Mouse (Mus musculus) spleen, postnatal 36 days (tissue): ENCODE results near the gene Zcchc13.
"Not testable (repeated sequence)": the region's sequence is repeated elsewhere in the genome, so short reads cannot be mapped to it uniquely, and the experiment has no call there.

Source experiments
- DNase-seq, 2 experiments: peaks; one replicate each; pipeline ENCODE4 v3.0.0; 2022; ENCODE audit warnings: low spot score in 2 of 2, mixed read lengths in 1 of 2

Zcchc13 gene

DNA sequence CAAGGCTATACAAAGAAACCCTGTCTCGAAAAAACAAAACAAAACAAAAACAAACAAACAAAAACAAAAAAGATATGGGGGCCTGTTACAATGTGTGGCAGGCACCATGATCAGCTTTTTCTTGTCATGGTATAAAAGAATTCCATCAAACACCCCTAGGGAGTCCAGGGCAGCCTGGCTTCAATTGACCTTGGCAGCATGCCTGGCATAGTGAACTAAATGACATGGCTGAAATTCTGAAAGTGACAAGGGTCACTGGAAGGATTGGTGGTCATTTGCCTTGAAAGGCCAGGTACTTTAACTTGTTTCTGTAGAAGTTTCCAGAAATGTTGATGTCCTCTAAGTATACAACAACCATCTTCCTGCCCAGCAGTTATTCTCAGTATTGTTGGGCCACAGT lies 13.9 kb downstream of the Zcchc13 start:
- DNase-seq: no peak

GRCm38 (mm10) chrX:103652048-103652447 lies 21.7 kb downstream of the Zcchc13 start:
- DNase-seq: no peak

DNA sequence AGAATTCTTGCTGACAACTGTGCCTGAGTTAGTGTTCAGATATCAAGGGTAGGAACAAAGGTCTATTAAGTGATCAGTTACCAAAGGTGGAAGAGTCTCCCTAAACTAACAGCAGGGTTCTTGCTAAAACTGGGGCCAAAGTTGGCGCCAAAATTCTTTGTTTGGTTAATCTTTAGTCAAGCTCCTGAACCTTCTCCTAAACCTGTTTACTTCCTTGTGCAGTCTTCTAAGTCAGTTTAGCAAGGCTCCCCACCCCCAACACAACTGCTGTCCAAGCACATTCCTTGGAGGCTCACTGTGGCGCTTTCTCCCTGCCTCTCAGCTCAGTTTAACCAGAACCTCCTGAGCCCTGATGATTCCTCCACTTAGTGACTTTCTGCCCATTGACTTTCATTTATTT lies 22.6 kb downstream of the Zcchc13 start:
- no peak for DNase-seq

- no peak for DNase-seq
These were observed 28.6 kb downstream of the Zcchc13 start for GRCm38 (mm10) chrX:103658985-103659384.

DNA sequence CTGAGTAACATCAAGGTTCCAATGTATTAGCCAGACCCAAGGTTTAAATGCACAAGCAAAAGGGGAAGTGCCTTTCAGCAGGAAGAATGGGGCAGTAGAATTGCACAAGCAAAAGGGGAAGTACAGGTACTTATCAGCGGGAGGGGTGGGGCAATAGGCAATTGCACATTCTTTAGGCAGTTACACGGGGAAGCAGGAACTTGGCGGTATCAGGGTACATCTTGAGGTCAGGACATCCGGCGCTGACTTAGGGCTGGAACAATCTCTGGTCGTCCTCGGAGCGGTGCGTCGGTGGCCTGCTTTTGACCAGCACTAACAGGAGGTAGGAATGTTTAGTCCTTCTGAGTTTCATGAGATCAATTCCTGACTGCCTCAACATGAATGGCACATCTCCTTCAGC lies 34.1 kb downstream of the Zcchc13 start:
- DNase-seq: not testable (repeated sequence)

GRCm38 (mm10) chrX:103670245-103670644 lies 39.9 kb downstream of the Zcchc13 start:
- DNase-seq: no peak

DNA sequence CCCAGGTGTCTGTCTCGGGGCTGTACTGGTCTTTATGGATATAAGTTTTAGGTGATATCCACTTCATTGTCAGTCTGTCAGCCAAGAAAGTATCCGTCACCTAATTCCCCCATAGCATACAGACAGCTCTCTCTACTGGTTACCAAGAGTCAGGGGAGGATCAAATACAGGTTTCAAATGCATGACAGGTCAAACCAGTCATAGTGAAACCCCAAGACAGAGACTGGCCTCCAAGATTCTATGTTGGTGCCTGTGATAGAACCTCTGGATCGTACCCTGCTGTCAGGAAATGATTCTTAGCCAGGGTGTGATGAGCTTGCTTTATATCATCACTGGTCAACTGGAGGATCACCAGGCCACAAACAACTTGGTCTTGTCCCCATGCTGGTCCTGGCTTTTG lies 43.4 kb downstream of the Zcchc13 start:
- no peak for DNase-seq

DNA sequence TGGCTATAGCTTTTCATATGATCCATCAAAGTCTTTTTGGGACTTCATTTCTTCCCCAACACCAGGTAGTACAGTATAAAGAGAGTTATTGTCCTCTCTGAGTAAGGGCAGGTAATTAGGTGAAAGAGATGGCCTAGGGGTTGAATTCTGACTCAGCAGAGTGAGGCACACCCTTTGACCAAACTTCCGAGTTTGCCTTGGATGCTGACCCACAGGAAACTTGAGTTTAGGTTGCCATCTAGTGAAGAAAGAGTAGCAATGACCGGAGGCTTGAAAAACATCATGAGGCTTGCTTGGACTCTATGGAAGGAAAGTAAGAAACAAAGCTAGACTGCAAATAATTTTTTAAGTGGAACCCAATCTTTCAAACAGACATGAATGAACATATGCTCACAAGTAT lies 44.3 kb downstream of the Zcchc13 start:
- no peak for DNase-seq
